Mouse (Mus musculus) limb, embryonic 14.5 days (tissue): Measurements from ENCODE around the gene Ablim1. TPM values are rescaled to one million over a fixed set of nuclear protein-coding genes. Genes with fewer than 3 reads are reported as not detected.

Experiments used
- ATAC-seq: fragments of 200-750 bp; cut with Nextera tagmentation; 2 replicates; pipeline ENCODE4 v1.8.0; 2017; ENCODE audit warnings: low read depth, moderate number of reproducible peaks, moderate TSS enrichment; ENCODE audit not compliant: low FRiP score
- DNase-seq: peaks from one replicate; pipeline ENCODE4 v3.0.0-alpha.2; 2015; ENCODE audit warnings: low spot score
- H3K27ac ChIP-seq: fragments of 300-500 bp; sonication (generic); replicated peaks from 2 replicates; pipeline ENCODE4 v1.5.1; 2014; ENCODE audit warnings: low read depth, mild to moderate bottlenecking, low read length, moderate library complexity, mixed read lengths
- H3K27me3 ChIP-seq: fragments of 300-500 bp; sonication (generic); 2 replicates; pipeline ENCODE4 v1.6.1; 2014; ENCODE audit warnings: low read length, mixed read lengths; ENCODE audit not compliant: control insufficient read depth, insufficient read depth
- H3K36me3 ChIP-seq: fragments of 300-500 bp; sonication (generic); 2 replicates; pipeline ENCODE4 v1.6.1; 2014; ENCODE audit warnings: mild to moderate bottlenecking, low read length, moderate library complexity, mixed read lengths; ENCODE audit not compliant: control insufficient read depth, insufficient read depth
- H3K4me1 ChIP-seq: fragments of 300-500 bp; sonication (generic); 2 replicates; pipeline ENCODE4 v1.6.1; 2014; ENCODE audit warnings: antibody characterized with exemption, low read length, mixed read lengths; ENCODE audit not compliant: control insufficient read depth, insufficient read depth
- H3K4me2 ChIP-seq: fragments of 300-500 bp; sonication (generic); replicated peaks from 2 replicates; pipeline ENCODE4 v1.6.1; 2014; ENCODE audit warnings: low read depth, mild to moderate bottlenecking, low read length, moderate library complexity; ENCODE audit not compliant: severe bottlenecking
- H3K4me3 ChIP-seq: fragments of 300-500 bp; sonication (generic); replicated peaks from 2 replicates; pipeline ENCODE4 v1.5.1; 2014; ENCODE audit warnings: low read length
- H3K9ac ChIP-seq: fragments of 300-500 bp; sonication (generic); 2 replicates; pipeline ENCODE4 v1.6.1; 2014; ENCODE audit warnings: mild to moderate bottlenecking, low read depth, low read length, moderate library complexity; ENCODE audit not compliant: severe bottlenecking
- H3K9me3 ChIP-seq: fragments of 300-500 bp; sonication (generic); 2 replicates; pipeline ENCODE4 v1.6.1; 2016; ENCODE audit warnings: low read length; ENCODE audit not compliant: control insufficient read depth
- POLR2A ChIP-seq: fragments of 200-500 bp; IDR thresholded peaks from 2 replicates; pipeline ENCODE4 v1.8.0; 2012; ENCODE audit warnings: inconsistent platforms, mild to moderate bottlenecking, moderate library complexity, borderline replicate concordance; ENCODE audit not compliant: insufficient read depth, insufficient read length; ENCODE audit errors: extremely low read depth
- WGBS: fragments of 180-500 bp; shearing (Covaris S2); extraction: QIAGEN DNeasy Blood & Tissue Kit; methylation state at CpG from one replicate; pipeline ENCODE4 v1.1.7; 2014; 5-methylcytosine and 5-hydroxymethylcytosine counted together
- polyA plus RNA-seq, 2 experiments: library from polyadenylated mRNA; depleted of rRNA in 1 of 2; stranded (reverse) in 1 of 2; unstranded in 1 of 2; fragments of >200 nt; fragmentation: Nextera tagmentation in 1 of 2; extraction: Ambion mirVana in 1 of 2; gene quantifications; 2 replicates each; pipeline versions ENCODE4 v1.2.1 to v1.2.3; 2012 to 2014

Gene Ablim1
- polyA plus RNA-seq, 2 experiments = 30.6 to 76.9 TPM

- Histone ChIP-seq H3K4me3 (peak overlapping the region; percentile 49), H3K36me3 (no peaks in the 10 kb centered on the region), H3K27me3 (peaks cover 28% of the 10 kb centered on the region; the same call in 1 of the 2 replicates), H3K9me3 (no peaks in the 10 kb centered on the region), H3K27ac (no peak overlapping the region), H3K4me1 (peaks cover 10% of the 10 kb centered on the region), H3K9ac (peak overlapping the region; percentile 59), H3K4me2 (peak overlapping the region; percentile 100)
- ATAC-seq (no peak), DNase-seq (no peak)
- 43% methylated on average over 11 of the region's 11 CpGs for WGBS
- TF ChIP-seq POLR2A = no peak
Measured at GRCm38 (mm10) chr19:57315013-57315565, 370 bp upstream of the Ablim1 start.

- Histone ChIP-seq H3K9me3 (no peaks in the 10 kb centered on the region), H3K4me1 (peaks cover 10% of the 10 kb centered on the region), H3K36me3 (no peaks in the 10 kb centered on the region), H3K9ac (peak overlapping the region; percentile 59), H3K27ac (no peak overlapping the region), H3K27me3 (peaks cover 28% of the 10 kb centered on the region; the same call in 1 of the 2 replicates), H3K4me2 (peak overlapping the region; percentile 100), H3K4me3 (peak overlapping the region; percentile 49)
- no peak for TF ChIP-seq POLR2A
- DNase-seq = no peak
- no peak for ATAC-seq
- WGBS = 57% methylated on average over 3 of the region's 3 CpGs
Measured at GRCm38 (mm10) chr19:57313891-57314345, 801 bp downstream of the Ablim1 start.

GRCm38 (mm10) chr19:57313226-57313625, 1.5 kb downstream of the Ablim1 start:
- Histone ChIP-seq H3K27ac (no peak overlapping the region), H3K9me3 (no peaks in the 10 kb centered on the region), H3K27me3 (peaks cover 28% of the 10 kb centered on the region; the same call in 1 of the 2 replicates), H3K4me3 (no peak overlapping the region), H3K36me3 (no peaks in the 10 kb centered on the region), H3K9ac (no peak overlapping the region), H3K4me1 (peaks cover 10% of the 10 kb centered on the region), H3K4me2 (no peak overlapping the region)
- 70% methylated on average over 10 of the region's 10 CpGs for WGBS
- TF ChIP-seq POLR2A = no peak
- DNase-seq (no peak), ATAC-seq (no peak)

GRCm38 (mm10) chr19:57309980-57310379, 4.7 kb downstream of the Ablim1 start:
- Histone ChIP-seq H3K9me3 (no peaks in the 10 kb centered on the region), H3K4me2 (no peak overlapping the region), H3K9ac (no peak overlapping the region), H3K27me3 (peaks cover 22% of the 10 kb centered on the region; the same call in 1 of the 2 replicates), H3K4me1 (peaks cover 8% of the 10 kb centered on the region), H3K36me3 (no peaks in the 10 kb centered on the region), H3K27ac (no peak overlapping the region), H3K4me3 (no peak overlapping the region)
- WGBS = 58% methylated on average over 4 of the region's 4 CpGs
- ATAC-seq (no peak), DNase-seq (no peak)
- no peak for TF ChIP-seq POLR2A

- Histone ChIP-seq H3K4me1 (no peaks in the 10 kb centered on the region; the same call in 1 of the 2 replicates), H3K4me3 (no peak overlapping the region), H3K36me3 (no peaks in the 10 kb centered on the region), H3K4me2 (no peak overlapping the region), H3K9ac (no peak overlapping the region), H3K27ac (no peak overlapping the region), H3K27me3 (no peaks in the 10 kb centered on the region), H3K9me3 (no peaks in the 10 kb centered on the region)
- ATAC-seq (no peak), DNase-seq (peak; percentile 34)
- no peak for TF ChIP-seq POLR2A
- WGBS = 41% methylated on average over 4 of the region's 4 CpGs
Measured at GRCm38 (mm10) chr19:57306601-57307000, 8.1 kb downstream of the Ablim1 start.
